Mouse (Mus musculus) olfactory bulb, adult 2 months (tissue): ENCODE measurements at regions not wholly inside any gene's neighbourhood (a gene's known extent, or its start where the extent isn't known, plus 50 kb on each side); places are given as distances from the start of the nearest gene placed in this dataset.

Experiments
- CTCF ChIP-seq: fragments of 200-500 bp; IDR thresholded peaks from 2 replicates; pipeline ENCODE4 v1.5.1; 2012; ENCODE audit warnings: low read depth, mild to moderate bottlenecking, low read length, moderate library complexity; ENCODE audit not compliant: insufficient read depth
- POLR2A ChIP-seq: fragments of 200-500 bp; IDR thresholded peaks from 2 replicates; pipeline ENCODE4 v1.6.1; 2012; ENCODE audit warnings: mild to moderate bottlenecking, low read depth, low read length, moderate library complexity; ENCODE audit not compliant: insufficient read depth

GRCm38 (mm10) chr15:8802058-8802457 lies 91.5 kb upstream of the Slc1a3 start:
- TF ChIP-seq POLR2A: no peak
- TF ChIP-seq CTCF: no peak
